Mouse (Mus musculus) small intestine, adult 2 months (tissue): ENCODE data around the gene Gm4981.

Source experiments
- CTCF ChIP-seq: fragments of 200-500 bp; IDR thresholded peaks from 2 replicates; pipeline ENCODE4 v1.5.1; 2012; ENCODE audit warnings: low read depth, mild to moderate bottlenecking, control low read depth, inconsistent platforms, low read length, moderate library complexity, mixed read lengths; ENCODE audit not compliant: insufficient replicate concordance, insufficient read length; ENCODE audit errors: extremely low read depth
- POLR2A ChIP-seq: fragments of 200-500 bp; IDR thresholded peaks from 2 replicates; pipeline ENCODE4 v1.6.1; 2012; ENCODE audit warnings: low read depth, mild to moderate bottlenecking, control low read depth, inconsistent platforms, low read length, moderate library complexity

GRCm38 (mm10) chr10:58258466-58258865 lies 22.0 kb upstream of the Gm4981 start:
- no peak for TF ChIP-seq POLR2A
- peak; percentile 13; the same call in 1 of the 2 replicates for TF ChIP-seq CTCF
